Mouse (Mus musculus) embryonic facial prominence, embryonic 11.5 days (tissue): ENCODE measurements at regions not wholly inside any gene's neighbourhood (a gene's known extent, or its start where the extent isn't known, plus 50 kb on each side); places are given as distances from the start of the nearest gene placed in this dataset.

Source experiments
- ATAC-seq: fragments of 200-750 bp; cut with Nextera tagmentation; replicated peaks from 2 replicates; pipeline ENCODE4 v1.8.0; 2017; ENCODE audit warnings: low read depth; ENCODE audit not compliant: insufficient number of reproducible peaks, low FRiP score, low TSS enrichment
- DNase-seq: peaks from one replicate; pipeline ENCODE4 v3.0.0-alpha.2; 2015; ENCODE audit warnings: low spot score
- H3K27ac ChIP-seq: fragments of 300-500 bp; sonication (generic); replicated peaks from 2 replicates; pipeline ENCODE4 v1.5.1; 2014; ENCODE audit warnings: mild to moderate bottlenecking, low read depth, low read length, control low read depth
- H3K27me3 ChIP-seq: fragments of 300-500 bp; sonication (generic); 2 replicates; pipeline ENCODE4 v1.6.1; 2014; ENCODE audit warnings: mild to moderate bottlenecking, low read length, moderate library complexity, mixed read lengths; ENCODE audit not compliant: control insufficient read depth, insufficient read depth
- H3K36me3 ChIP-seq: fragments of 300-500 bp; sonication (generic); replicated peaks from 2 replicates; pipeline ENCODE4 v1.6.1; 2014; ENCODE audit warnings: low read depth, mild to moderate bottlenecking, low read length, moderate library complexity, mixed read lengths; ENCODE audit not compliant: control insufficient read depth, insufficient read depth
- H3K4me1 ChIP-seq: fragments of 300-500 bp; sonication (generic); 2 replicates; pipeline ENCODE4 v1.6.1; 2014; ENCODE audit warnings: low read length, mixed read lengths; ENCODE audit not compliant: control insufficient read depth, insufficient read depth
- H3K4me2 ChIP-seq: fragments of 300-500 bp; sonication (generic); 2 replicates; pipeline ENCODE4 v1.6.1; 2014; ENCODE audit warnings: low read depth, mild to moderate bottlenecking, control low read depth, low read length, moderate library complexity
- H3K4me3 ChIP-seq: fragments of 300-500 bp; sonication (generic); 2 replicates; pipeline ENCODE4 v1.5.1; 2014; ENCODE audit warnings: low read depth, low read length, control low read depth
- H3K9ac ChIP-seq: fragments of 300-500 bp; sonication (generic); replicated peaks from 2 replicates; pipeline ENCODE4 v1.6.1; 2014; ENCODE audit warnings: mild to moderate bottlenecking, control low read depth, low read length
- H3K9me3 ChIP-seq: fragments of 300-500 bp; sonication (generic); replicated peaks from 2 replicates; pipeline ENCODE4 v1.6.1; 2016; ENCODE audit warnings: mild to moderate bottlenecking, low read length, inconsistent platforms, mixed read lengths; ENCODE audit not compliant: control insufficient read depth
- WGBS: fragments of 180-500 bp; shearing (Covaris S2); extraction: QIAGEN DNeasy Blood & Tissue Kit; methylation state at CpG from one replicate; pipeline ENCODE4 v1.1.7; 2014; 5-methylcytosine and 5-hydroxymethylcytosine counted together

- no peak for ATAC-seq
- Histone ChIP-seq H3K9ac (no peak overlapping the region), H3K4me1 (peaks cover 4% of the 10 kb centered on the region; the same call in 1 of the 2 replicates), H3K27me3 (no peaks in the 10 kb centered on the region), H3K4me3 (no peak overlapping the region), H3K9me3 (no peaks in the 10 kb centered on the region), H3K36me3 (no peaks in the 10 kb centered on the region), H3K27ac (no peak overlapping the region), H3K4me2 (no peak overlapping the region)
- no peak for DNase-seq
- WGBS: 93% methylated on average over 5 of the region's 5 CpGs
These were observed 317.6 kb upstream of the Ubash3b start for GRCm38 (mm10) chr9:41479085-41479484.

GRCm38 (mm10) chr9:41478106-41478848 lies 316.8 kb upstream of the Ubash3b start:
- no peak overlapping the region for H3K4me2 ChIP-seq

GRCm38 (mm10) chr9:41475326-41475725 lies 313.8 kb upstream of the Ubash3b start:
- H3K4me2 ChIP-seq: peak overlapping the region; percentile 39
- no peaks in the 10 kb centered on the region for H3K36me3 ChIP-seq
- no peaks in the 10 kb centered on the region for H3K9me3 ChIP-seq
- H3K4me3 ChIP-seq: peak overlapping the region; percentile 14
- H3K4me1 ChIP-seq: peaks cover 4% of the 10 kb centered on the region; the same call in 1 of the 2 replicates
- ATAC-seq: no peak
- 84% methylated on average over 8 of the region's 8 CpGs for WGBS
- H3K9ac ChIP-seq: peak overlapping the region; percentile 75
- H3K27ac ChIP-seq: no peak overlapping the region; the same call in 1 of the 2 replicates
- DNase-seq: no peak
- H3K27me3 ChIP-seq: no peaks in the 10 kb centered on the region

More at GRCm38 (mm10) chr9:41478106-41478848, 316.8 kb upstream of the Ubash3b start:
- no peak overlapping the region for H3K4me3 ChIP-seq
- 91% methylated on average over 7 of the region's 7 CpGs for WGBS
- no peaks in the 10 kb centered on the region for H3K9me3 ChIP-seq
- no peaks in the 10 kb centered on the region for H3K27me3 ChIP-seq
- DNase-seq: no peak
- H3K9ac ChIP-seq: no peak overlapping the region
- ATAC-seq: no peak
- H3K27ac ChIP-seq: no peak overlapping the region
- H3K36me3 ChIP-seq: no peaks in the 10 kb centered on the region
- peaks cover 4% of the 10 kb centered on the region; the same call in 1 of the 2 replicates for H3K4me1 ChIP-seq

GRCm38 (mm10) chr9:41474945-41475297 lies 313.4 kb upstream of the Ubash3b start:
- Histone ChIP-seq H3K27ac (peak overlapping the region; percentile 57), H3K9ac (peak overlapping the region; percentile 75), H3K9me3 (no peaks in the 10 kb centered on the region), H3K27me3 (no peaks in the 10 kb centered on the region), H3K4me3 (peak overlapping the region; percentile 14), H3K4me2 (peak overlapping the region; percentile 39), H3K4me1 (peaks cover 4% of the 10 kb centered on the region; the same call in 1 of the 2 replicates), H3K36me3 (no peaks in the 10 kb centered on the region)
- peak; percentile 40 for ATAC-seq
- WGBS: 67% methylated on average over 6 of the region's 6 CpGs
- no peak for DNase-seq

GRCm38 (mm10) chr9:41474244-41474944 lies 312.9 kb upstream of the Ubash3b start:
- Histone ChIP-seq H3K4me2 (peak overlapping the region; percentile 39), H3K36me3 (no peaks in the 10 kb centered on the region), H3K4me1 (peaks cover 4% of the 10 kb centered on the region; the same call in 1 of the 2 replicates), H3K4me3 (peak overlapping the region; percentile 14), H3K9ac (peak overlapping the region; percentile 75), H3K27me3 (no peaks in the 10 kb centered on the region), H3K9me3 (no peaks in the 10 kb centered on the region), H3K27ac (peak overlapping the region; percentile 57)
- 45% methylated on average over 11 of the region's 11 CpGs for WGBS
- DNase-seq (peak; percentile 90), ATAC-seq (peak; percentile 90)

GRCm38 (mm10) chr9:41473506-41473905 lies 312.0 kb upstream of the Ubash3b start:
- no peak overlapping the region for H3K4me3 ChIP-seq
- DNase-seq: no peak
- no peak for ATAC-seq
- H3K4me2 ChIP-seq: no peak overlapping the region
- no peak overlapping the region for H3K27ac ChIP-seq
- H3K27me3 ChIP-seq: no peaks in the 10 kb centered on the region
- no peaks in the 10 kb centered on the region for H3K36me3 ChIP-seq
- H3K9me3 ChIP-seq: no peaks in the 10 kb centered on the region
- H3K4me1 ChIP-seq: peaks cover 4% of the 10 kb centered on the region; the same call in 1 of the 2 replicates
- H3K9ac ChIP-seq: no peak overlapping the region
- WGBS: 90% methylated on average over 5 of the region's 5 CpGs

GRCm38 (mm10) chr9:41471345-41471744 lies 309.8 kb upstream of the Ubash3b start:
- ATAC-seq (no peak), DNase-seq (no peak)
- H3K4me1 ChIP-seq: peaks cover 4% of the 10 kb centered on the region; the same call in 1 of the 2 replicates
- WGBS: 93% methylated on average over 3 of the region's 3 CpGs
- H3K4me3 ChIP-seq: no peak overlapping the region
- no peaks in the 10 kb centered on the region for H3K9me3 ChIP-seq
- H3K36me3 ChIP-seq: no peaks in the 10 kb centered on the region
- H3K27me3 ChIP-seq: no peaks in the 10 kb centered on the region
- no peak overlapping the region for H3K27ac ChIP-seq
- H3K4me2 ChIP-seq: no peak overlapping the region
- no peak overlapping the region for H3K9ac ChIP-seq

GRCm38 (mm10) chr9:41470010-41470409 lies 308.5 kb upstream of the Ubash3b start:
- H3K9ac ChIP-seq: 0 out of 2 replicates have a peak overlapping the region, but pooled peaks have one; percentile 6
- no peak for ATAC-seq
- no peaks in the 10 kb centered on the region for H3K27me3 ChIP-seq
- H3K4me2 ChIP-seq: no peak overlapping the region
- peak; percentile 60 for DNase-seq
- H3K4me1 ChIP-seq: peaks cover 4% of the 10 kb centered on the region; the same call in 1 of the 2 replicates
- H3K9me3 ChIP-seq: no peaks in the 10 kb centered on the region
- H3K4me3 ChIP-seq: no peak overlapping the region
- no peaks in the 10 kb centered on the region for H3K36me3 ChIP-seq
- WGBS: 33% methylated on average over 6 of the region's 6 CpGs
- H3K27ac ChIP-seq: peak overlapping the region; percentile 43; the same call in 1 of the 2 replicates
